Mouse (Mus musculus): ENCODE results near the gene Urad. TPM values are rescaled to one million over a fixed set of nuclear protein-coding genes. Genes with fewer than 3 reads are reported as not detected.

The Urad gene
- polyA plus RNA-seq, 1 experiment from 2014 or later = not detected

GRCm38 (mm10) chr5:147267434-147267833 is 54.8 kb downstream of the Urad start:
- no peaks in the 10 kb centered on the region for H3K4me1 ChIP-seq (ENCODE audit: control insufficient read depth, insufficient read depth, low read length)
- H3K27ac ChIP-seq (ENCODE audit: low read depth, low read length) = no peak overlapping the region
- H3K27me3 ChIP-seq (replicated peaks; ENCODE audit: control insufficient read depth, insufficient read depth, low read length) = peaks cover 66% of the 10 kb centered on the region
- WGBS = 4% methylated on average over 6 of the region's 6 CpGs
- no peak overlapping the region for H3K9ac ChIP-seq (ENCODE audit: low read length)
- DNase-seq (ENCODE audit: low spot score) (no peak), ATAC-seq (no peak)
- H3K4me3 ChIP-seq (ENCODE audit: low read depth, low read length) = no peak overlapping the region
- no peaks in the 10 kb centered on the region for H3K36me3 ChIP-seq (ENCODE audit: control insufficient read depth, insufficient read depth, low read length)
- no peak overlapping the region for H3K4me2 ChIP-seq (ENCODE audit: low read length)
- no peaks in the 10 kb centered on the region for H3K9me3 ChIP-seq (replicated peaks; ENCODE audit: control insufficient read depth, low read length)

Small RNA genes lying within 50 kb of the gene (microRNA-seq; reads per million reads assigned to microRNA genes)
- gene Mir7k = not detected

Other genes with a start within 250 kb of the Urad start
- gene Lnx2, start 245.9 kb downstream of the Urad start, polyA plus RNA-seq (2014; fragmentation: Nextera tagmentation; extraction: Ambion mirVana) = 8.1 and 10.9 TPM in 2 replicates
- gene Polr1d, start 245.4 kb downstream of the Urad start, polyA plus RNA-seq (2014; fragmentation: Nextera tagmentation; extraction: Ambion mirVana) = 121 and 135 TPM in 2 replicates
- gene Gsx1, start 133.7 kb downstream of the Urad start, polyA plus RNA-seq (2014; fragmentation: Nextera tagmentation; extraction: Ambion mirVana) = 2.3 and 3.0 TPM in 2 replicates
- not detected in 2 replicates for gene Pdx1, start 52.5 kb downstream of the Urad start, polyA plus RNA-seq (2014; fragmentation: Nextera tagmentation; extraction: Ambion mirVana)
- not detected in 2 replicates for gene Cdx2, start 15.2 kb downstream of the Urad start, polyA plus RNA-seq (2014; fragmentation: Nextera tagmentation; extraction: Ambion mirVana)
- gene Flt3, start 78.0 kb upstream of the Urad start, polyA plus RNA-seq (2014; fragmentation: Nextera tagmentation; extraction: Ambion mirVana) = 0.04 and 0.25 TPM in 2 replicates
- 39.7 and 52.6 TPM in 2 replicates for gene Pan3, start 107.7 kb upstream of the Urad start, polyA plus RNA-seq (2014; fragmentation: Nextera tagmentation; extraction: Ambion mirVana)